Mouse (Mus musculus) brain, embryonic 14.5 days (tissue): ENCODE results near the gene Ranbp3. TPM values are rescaled to one million over a fixed set of nuclear protein-coding genes. Genes with fewer than 3 reads are reported as not detected.

Experiments
- DNase-seq: peaks from one replicate; pipeline ENCODE4 v3.0.0-alpha.2; 2011; ENCODE audit warnings: low read depth
- CTCF ChIP-seq: fragments of 200-500 bp; IDR thresholded peaks from 2 replicates; pipeline ENCODE4 v1.5.1; 2012; ENCODE audit warnings: inconsistent platforms, mild to moderate bottlenecking, moderate library complexity, borderline replicate concordance; ENCODE audit not compliant: insufficient read depth, insufficient read length; ENCODE audit errors: extremely low read depth
- POLR2A ChIP-seq: fragments of 200-500 bp; IDR thresholded peaks from 2 replicates; pipeline ENCODE4 v1.6.1; 2012; ENCODE audit warnings: mild to moderate bottlenecking, inconsistent platforms, borderline replicate concordance; ENCODE audit not compliant: poor library complexity, insufficient read depth, insufficient read length, severe bottlenecking; ENCODE audit errors: extremely low read depth
- polyA plus RNA-seq: library from polyadenylated mRNA; depleted of rRNA; stranded (reverse); fragments of >200 nt; gene quantifications from 2 replicates; pipeline ENCODE4 v1.2.3, GENCODE M21; 2012; rRNA removed

Ranbp3 gene
- polyA plus RNA-seq, 1 experiment: 146 TPM

DNA sequence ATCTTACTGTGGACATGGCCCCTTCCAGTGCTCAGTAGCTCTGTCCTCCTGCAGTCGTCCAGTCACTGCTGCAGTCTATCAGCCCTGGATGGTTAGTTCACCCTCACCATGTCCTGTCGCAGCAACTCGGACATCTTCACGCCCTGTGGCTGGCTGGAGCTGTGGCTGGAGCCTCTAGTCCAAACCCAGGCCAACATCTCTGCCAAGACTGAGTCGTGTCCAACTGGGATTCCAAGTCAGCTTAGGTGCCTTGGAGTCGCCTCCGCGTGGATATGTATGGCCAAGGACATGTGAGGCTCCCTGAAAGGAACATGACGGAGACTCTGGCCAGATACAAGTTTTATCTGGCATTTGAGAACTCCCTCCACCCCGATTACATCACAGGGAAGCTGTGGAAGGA, 65.1 kb downstream of the Ranbp3 start:
- DNase-seq: no peak
- TF ChIP-seq POLR2A: no peak
- no peak for TF ChIP-seq CTCF

DNA sequence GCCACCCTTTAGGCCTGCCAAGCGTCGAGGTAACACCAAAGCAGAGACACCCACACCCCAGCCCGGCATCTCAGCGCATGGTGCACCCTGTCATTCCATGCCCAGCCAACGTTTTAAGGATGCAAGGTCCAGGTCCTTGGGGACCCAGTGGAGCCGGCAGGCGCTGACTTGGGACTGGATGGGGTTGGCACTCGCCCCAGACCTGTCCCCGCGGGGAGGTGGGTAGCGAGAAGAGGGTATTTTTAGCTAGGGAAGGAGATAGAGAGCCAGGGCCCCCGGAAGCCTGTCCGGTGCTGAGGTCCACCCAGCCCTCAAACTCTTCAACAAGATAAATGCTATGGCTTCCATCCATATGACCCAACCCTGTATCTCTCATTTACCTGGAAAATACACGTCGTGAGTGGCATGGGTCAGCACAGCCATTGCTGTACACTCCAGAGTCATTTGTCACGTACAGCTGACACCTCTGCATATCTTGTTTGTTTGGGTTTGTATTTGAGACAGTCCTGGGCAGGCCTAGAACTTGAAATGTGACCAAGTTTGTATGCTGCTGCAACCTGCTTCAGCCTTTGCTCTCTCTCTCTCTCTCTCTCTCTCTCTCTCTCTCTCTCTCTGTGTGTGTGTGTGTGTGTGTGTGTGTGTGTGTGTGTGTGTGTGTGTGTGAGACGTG, 67.2 kb downstream of the Ranbp3 start:
- DNase-seq: no peak
- no peak for TF ChIP-seq POLR2A
- TF ChIP-seq CTCF: no peak

DNA sequence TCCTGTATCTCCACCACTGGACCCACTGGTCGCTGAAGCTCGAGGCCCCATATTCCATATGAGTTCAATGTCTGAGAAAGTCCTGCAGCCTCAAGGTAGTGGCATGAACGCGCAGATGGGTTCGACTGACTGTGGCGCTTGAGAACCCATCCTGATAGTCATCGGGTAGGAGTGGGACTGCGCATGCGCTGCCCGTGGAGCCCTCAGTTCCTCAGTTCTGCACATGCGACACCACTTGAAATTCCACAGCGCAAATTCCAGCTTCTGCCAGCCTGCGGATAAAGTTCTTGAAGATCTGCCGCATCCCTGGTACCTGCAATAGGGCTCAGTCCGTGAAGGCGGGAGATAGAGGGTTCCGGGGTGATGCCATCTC, 67.7 kb downstream of the Ranbp3 start:
- no peak for DNase-seq
- no peak for TF ChIP-seq CTCF
- TF ChIP-seq POLR2A: no peak

DNA sequence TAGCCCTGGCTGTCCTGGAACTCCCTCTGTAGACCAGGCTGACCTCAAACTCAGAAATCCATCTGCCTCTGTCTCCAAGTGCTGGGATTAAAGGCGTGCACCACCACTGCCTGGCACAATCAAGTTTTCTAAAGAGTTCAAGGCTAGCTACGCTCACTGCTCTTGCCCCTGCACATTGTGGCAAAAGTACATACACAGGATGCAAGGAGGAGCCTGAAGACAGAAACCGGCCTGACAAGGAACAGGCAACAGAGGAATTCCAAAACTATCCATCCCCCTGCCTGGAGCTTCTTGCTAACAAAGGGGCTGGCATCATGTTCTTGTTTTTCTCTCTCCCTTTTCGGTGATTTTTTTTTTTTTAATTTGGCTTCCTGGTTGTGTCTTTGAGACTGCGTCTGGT, 71.1 kb downstream of the Ranbp3 start:
- TF ChIP-seq POLR2A (no peak), CTCF (no peak)
- no peak for DNase-seq

DNA sequence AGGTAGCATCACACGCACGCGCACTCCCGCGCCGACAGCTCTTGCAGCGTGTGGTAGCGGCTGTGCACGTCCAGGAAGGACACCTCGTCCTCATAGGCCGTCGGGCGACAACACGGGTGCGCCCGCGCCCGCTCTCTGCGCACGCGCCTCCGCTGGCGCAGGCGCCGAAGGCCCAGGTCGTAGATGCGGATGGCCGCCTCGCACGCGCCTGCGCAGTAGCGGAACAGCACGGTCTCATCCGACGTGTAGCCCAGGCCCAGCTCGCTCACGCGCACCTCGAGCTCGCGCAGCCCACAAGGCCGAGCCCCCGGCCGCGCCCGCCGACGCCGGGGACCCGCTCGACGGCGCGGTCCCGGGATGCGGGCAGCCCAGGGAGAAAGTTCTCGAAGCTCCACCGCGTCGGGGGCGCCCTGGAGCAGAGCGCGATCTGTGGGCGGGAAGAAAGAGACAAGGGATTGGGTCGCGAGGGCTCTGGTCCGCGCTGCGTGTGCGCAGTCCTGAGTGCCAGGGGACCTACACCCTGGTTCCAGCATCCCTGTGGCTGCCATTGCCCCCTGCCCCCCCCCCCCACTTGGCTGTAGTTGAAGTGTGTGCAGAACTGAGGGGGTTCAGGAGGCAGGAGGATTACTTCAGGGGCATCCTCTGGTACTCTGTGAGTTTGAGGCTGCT, 78.4 kb downstream of the Ranbp3 start:
- TF ChIP-seq POLR2A (0 out of 2 replicates have a peak, but pooled peaks have one; percentile 52), CTCF (no peak)
- peak; percentile 89 for DNase-seq

DNA sequence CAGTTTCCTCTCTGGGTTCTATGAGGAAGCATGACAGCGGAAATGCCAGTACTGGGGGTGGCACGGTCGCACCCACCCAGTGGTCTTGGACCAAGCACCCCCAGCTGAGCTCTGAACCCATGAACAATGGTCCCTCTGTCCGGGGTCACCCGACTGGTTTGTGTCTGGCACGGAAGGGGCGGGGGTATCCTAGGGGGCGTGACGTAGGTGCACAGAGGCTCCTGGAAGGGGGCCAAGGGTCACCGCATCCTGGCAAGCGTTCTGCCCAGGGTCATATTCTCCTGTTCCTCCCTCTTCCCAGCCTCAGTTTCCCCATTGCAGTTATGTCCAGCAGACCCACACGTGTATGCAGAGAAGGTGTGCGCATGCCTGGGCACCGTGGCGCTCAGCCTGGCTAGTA, 80.4 kb downstream of the Ranbp3 start:
- TF ChIP-seq CTCF: no peak
- TF ChIP-seq POLR2A: no peak

DNA sequence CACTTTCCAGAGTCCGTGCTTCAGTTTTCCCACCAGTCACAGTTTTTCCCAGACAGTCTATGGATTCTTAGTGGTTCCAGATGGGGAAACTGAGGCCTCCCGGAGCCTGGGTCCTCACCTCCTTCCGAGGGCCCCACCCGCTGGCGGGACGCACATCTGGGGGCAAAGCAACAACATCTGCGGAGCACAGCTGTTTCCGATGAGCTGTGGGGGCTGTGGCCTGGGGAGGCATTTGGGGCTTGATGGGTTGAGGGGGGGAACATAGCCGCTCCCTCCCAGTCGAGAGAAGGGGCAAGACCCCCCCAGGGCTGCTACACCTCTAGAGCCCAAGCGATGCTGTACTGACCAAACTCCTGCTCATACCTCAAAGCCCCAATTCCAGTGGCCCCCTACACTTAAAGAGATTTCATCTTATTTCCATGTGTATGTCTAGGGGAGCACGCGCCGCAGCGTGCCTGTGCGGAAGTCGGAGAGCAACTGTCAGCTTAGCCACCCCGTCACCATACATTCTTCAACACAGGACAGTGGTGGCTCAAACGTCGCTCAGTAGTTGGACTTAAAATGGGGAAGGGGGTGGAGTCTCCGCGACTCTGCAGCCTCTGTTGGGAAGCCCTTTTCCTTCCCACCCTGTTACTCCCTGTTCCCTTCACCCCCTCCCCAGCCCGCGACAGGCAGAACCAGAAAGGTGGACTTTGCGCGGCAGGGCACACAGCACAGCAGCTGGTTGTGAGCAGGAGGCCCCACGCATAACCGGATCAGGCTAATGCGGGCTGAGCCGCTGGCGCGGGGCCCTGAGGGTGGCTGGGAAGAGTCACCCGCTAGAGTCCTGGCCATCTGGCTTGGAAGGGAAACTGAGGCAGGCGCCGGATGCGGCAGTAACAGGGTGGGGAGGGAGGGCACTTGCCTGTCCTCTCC, 81.4 kb downstream of the Ranbp3 start:
- TF ChIP-seq CTCF: no peak
- no peak for TF ChIP-seq POLR2A
- no peak for DNase-seq

More for the DNA sequence above, 80.4 kb downstream of the Ranbp3 start:
- DNase-seq: no peak

DNA sequence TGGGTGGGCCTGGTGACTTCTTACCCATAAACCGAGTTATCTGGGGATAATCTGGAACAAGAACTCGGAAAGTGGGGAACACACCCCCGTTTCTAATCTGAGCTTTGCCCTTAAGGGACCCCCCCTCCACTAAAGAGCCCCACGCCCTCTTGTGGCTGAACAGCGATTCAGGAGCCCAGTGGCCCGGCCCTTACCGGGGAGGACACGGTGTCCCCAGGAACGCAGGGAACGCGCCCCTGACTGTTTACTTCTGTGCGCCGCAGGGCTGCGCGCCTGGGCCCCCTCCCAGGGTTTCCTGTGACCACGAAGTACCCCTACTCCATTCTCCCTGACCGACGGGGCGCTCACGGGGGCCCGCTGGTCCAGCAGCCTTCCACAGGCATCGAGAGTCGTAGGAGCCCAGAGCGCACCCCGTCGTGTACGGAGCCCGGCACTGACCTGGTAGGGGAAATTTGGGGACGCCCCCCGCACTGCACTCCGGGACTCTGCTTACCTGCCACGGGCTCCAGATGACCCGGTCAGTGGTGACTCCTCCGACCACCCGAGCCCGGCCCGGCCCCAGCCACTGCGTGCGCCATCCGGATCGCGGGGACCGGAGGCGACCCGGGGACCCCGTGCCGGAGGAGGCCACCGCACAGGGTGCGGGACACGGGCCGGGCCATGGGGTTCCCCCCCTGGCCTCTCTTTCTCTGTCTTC, 83.8 kb downstream of the Ranbp3 start:
- TF ChIP-seq POLR2A (no peak), CTCF (0 out of 2 replicates have a peak, but pooled peaks have one; percentile 26)
- DNase-seq: no peak

DNA sequence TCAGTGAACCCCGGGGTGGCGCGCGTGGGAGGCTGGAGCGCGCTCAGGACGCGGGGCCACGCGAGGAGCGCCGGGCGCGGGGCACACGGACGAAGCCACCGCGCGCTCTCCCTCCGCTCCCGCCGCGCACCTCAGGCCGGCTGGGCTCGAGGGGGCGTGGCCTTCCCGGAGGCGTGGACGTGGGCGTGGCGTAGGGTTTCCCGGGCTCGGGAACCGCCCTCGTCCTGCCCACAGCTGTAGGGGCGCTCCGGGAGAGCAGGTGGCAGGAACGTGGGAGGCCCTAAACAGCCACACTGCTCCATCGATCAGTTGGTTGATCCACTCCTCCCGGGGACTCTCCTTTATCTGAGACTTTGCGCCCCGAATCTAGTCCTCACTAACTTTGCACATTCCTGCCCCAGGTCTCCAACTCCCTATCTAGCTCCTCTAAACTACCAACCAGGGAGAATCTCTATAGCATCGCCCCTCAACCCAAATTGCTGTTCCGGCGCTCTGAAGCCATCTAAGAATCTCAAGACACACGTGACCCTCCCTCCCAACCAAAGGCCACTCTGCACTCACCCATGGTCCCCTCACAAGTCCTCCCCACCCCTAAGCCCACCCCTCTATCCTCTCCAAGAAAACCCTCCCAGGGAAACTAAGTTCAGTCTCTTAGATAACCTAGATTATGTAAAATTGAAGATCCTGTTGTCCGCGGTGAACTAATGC, 84.5 kb downstream of the Ranbp3 start, which contains the start of gene Nrtn:
Gene Nrtn (minus strand): TSS at position 115 of the 708 bp plus-strand sequence.
- TF ChIP-seq POLR2A: no peak
- TF ChIP-seq CTCF: no peak
- DNase-seq: peak; percentile 69

DNA sequence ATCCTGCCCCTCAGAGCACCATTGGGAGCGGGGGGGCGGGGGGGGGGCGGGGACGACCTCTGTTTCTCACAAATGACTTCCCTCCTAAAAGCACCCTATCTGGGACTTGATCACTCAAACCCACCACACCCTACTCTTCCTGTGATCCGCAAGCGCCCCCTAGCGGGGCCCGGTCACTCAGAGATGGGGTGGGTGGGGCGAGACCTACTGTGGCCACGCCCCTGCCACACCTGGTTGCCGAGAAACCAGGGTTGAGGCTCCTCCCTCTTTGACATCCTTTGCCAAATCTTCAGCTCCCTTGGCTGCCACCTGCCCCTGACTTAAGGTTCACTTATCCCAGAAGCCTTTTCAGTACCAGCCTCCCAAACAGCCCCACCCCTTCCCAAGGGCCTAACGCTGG, 85.0 kb downstream of the Ranbp3 start:
- peak; percentile 44 for TF ChIP-seq CTCF
- TF ChIP-seq POLR2A: no peak
- DNase-seq: peak; percentile 37

DNA sequence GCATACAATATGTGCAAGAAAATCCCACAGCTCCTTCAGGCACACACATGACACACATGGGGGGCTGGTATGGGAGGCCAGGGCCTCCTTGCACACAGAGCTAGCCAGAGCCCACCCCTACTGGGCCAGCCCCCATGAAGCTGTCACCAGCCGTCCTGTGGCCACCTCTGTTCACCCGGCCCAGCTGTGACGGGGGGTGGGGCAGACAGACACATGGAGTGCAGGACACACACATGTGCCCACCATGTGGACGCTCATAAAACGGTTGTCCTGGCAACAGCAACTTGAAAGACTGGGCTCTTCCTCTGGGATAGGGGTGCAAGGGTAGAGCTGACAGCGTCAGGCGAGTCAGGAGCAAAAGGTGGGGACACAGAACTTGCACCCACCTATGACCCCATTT, 86.2 kb downstream of the Ranbp3 start:
- no peak for TF ChIP-seq CTCF
- TF ChIP-seq POLR2A: no peak
- DNase-seq: no peak

DNA sequence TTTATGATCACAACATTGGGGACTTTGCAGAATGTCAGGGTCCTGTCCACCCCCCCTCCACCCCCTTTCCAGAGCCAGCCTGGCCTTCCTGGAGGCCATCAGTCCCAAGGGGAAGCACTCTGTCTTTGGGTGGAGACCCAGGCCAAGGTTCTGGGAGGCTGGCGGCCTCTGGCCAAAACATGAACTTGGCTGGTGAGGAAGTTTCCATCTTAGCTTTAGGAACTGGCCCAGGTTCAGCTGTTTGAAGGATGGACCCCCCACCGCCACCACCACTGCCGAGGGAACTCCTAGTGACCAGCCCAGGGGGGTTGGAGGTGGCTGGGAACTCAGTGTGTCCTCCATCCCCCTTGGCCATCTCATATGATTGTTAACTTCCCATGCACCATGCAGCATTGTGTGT, 88.0 kb downstream of the Ranbp3 start:
- DNase-seq: no peak
- TF ChIP-seq POLR2A: no peak
- TF ChIP-seq CTCF: no peak

Other genes starting within 250 kb of the Ranbp3 start
- 1,311 and 1,669 TPM in 2 replicates for gene Ptprs, start 196.8 kb upstream of the Ranbp3 start, polyA plus RNA-seq
- gene Znrf4, start 160.9 kb upstream of the Ranbp3 start, polyA plus RNA-seq: 0.05 TPM in 1 of 2 replicates, not detected in the other
- 2.9 and 3.1 TPM in 2 replicates for gene Gm20219, start 118.9 kb upstream of the Ranbp3 start, polyA plus RNA-seq
- 53.9 and 127 TPM in 2 replicates for gene Safb2, start 88.7 kb upstream of the Ranbp3 start, polyA plus RNA-seq
- gene Safb, start 88.5 kb upstream of the Ranbp3 start, polyA plus RNA-seq: 117 and 173 TPM in 2 replicates
- 101 and 119 TPM in 2 replicates for gene 2410015M20Rik, start 63.5 kb upstream of the Ranbp3 start, polyA plus RNA-seq
- gene Rpl36, start 59.9 kb upstream of the Ranbp3 start, polyA plus RNA-seq: 1,808 and 2,187 TPM in 2 replicates
- gene Lonp1, start 46.4 kb upstream of the Ranbp3 start, polyA plus RNA-seq: 70.4 and 77.2 TPM in 2 replicates
- 4.0 TPM in 2 replicates for gene Catsperd, start 45.2 kb upstream of the Ranbp3 start, polyA plus RNA-seq
- 313 and 400 TPM in 2 replicates for gene Ndufa11, start 44.5 kb downstream of the Ranbp3 start, polyA plus RNA-seq
- 18.2 and 18.8 TPM in 2 replicates for gene Vmac, start 44.7 kb downstream of the Ranbp3 start, polyA plus RNA-seq
- gene Nrtn, start 84.2 kb downstream of the Ranbp3 start, polyA plus RNA-seq: 5.2 and 5.4 TPM in 2 replicates
- 139 and 198 TPM in 2 replicates for gene Dus3l, start 91.5 kb downstream of the Ranbp3 start, polyA plus RNA-seq
- 3.1 and 3.9 TPM in 2 replicates for gene Prr22, start 97.0 kb downstream of the Ranbp3 start, polyA plus RNA-seq
- 7.8 and 11.1 TPM in 2 replicates for gene Rfx2, start 157.7 kb downstream of the Ranbp3 start, polyA plus RNA-seq
- gene Acsbg2, start 201.2 kb downstream of the Ranbp3 start, polyA plus RNA-seq: not detected in 2 replicates
- 0.03 and 0.07 TPM in 2 replicates for gene 1700061G19Rik, start 202.2 kb downstream of the Ranbp3 start, polyA plus RNA-seq